Mouse (Mus musculus): ENCODE data around the gene Rbfox2.
"Not testable (repeated sequence)": the region's sequence is repeated elsewhere in the genome, so short reads cannot be mapped to it uniquely, and the experiment has no call there.

Gene Rbfox2

GRCm38 (mm10) chr15:77306547-77307261 lies at the start of gene Rbfox2:
Gene Rbfox2, minus strand, starts transcription at chr15:77307004.
- in situ Hi-C loops (cut with MboI), result no loop called here

- in situ Hi-C loops (cut with MboI), result no loop called here
Measured at GRCm38 (mm10) chr15:77356248-77356810, 49.5 kb upstream of the Rbfox2 start.

- in situ Hi-C loops (cut with MboI), result no loop called here
Measured at GRCm38 (mm10) chr15:77354848-77355551, 48.2 kb upstream of the Rbfox2 start.

- in situ Hi-C loops (cut with MboI), result no loop called here
Measured at GRCm38 (mm10) chr15:77354496-77354847, 47.7 kb upstream of the Rbfox2 start.

- in situ Hi-C loops (cut with MboI), result no loop called here
Measured at GRCm38 (mm10) chr15:77353764-77354163, 47.0 kb upstream of the Rbfox2 start.

- in situ Hi-C loops (cut with MboI), result no loop called here
Measured at GRCm38 (mm10) chr15:77352863-77353262, 46.1 kb upstream of the Rbfox2 start.

- in situ Hi-C loops (cut with MboI), result no loop called here
Measured at GRCm38 (mm10) chr15:77350117-77350516, 43.3 kb upstream of the Rbfox2 start.

GRCm38 (mm10) chr15:77348146-77348545 lies 41.3 kb upstream of the Rbfox2 start:
- in situ Hi-C loops (cut with MboI), result no loop called here

- in situ Hi-C loops (cut with MboI), result no loop called here
Measured at GRCm38 (mm10) chr15:77344127-77345125, 37.6 kb upstream of the Rbfox2 start.

GRCm38 (mm10) chr15:77343527-77344091 lies 36.8 kb upstream of the Rbfox2 start:
- in situ Hi-C loops (cut with MboI), result no loop called here

- in situ Hi-C loops (cut with MboI), result no loop called here
Measured at GRCm38 (mm10) chr15:77342962-77343526, 36.2 kb upstream of the Rbfox2 start.

GRCm38 (mm10) chr15:77342005-77342404 lies 35.2 kb upstream of the Rbfox2 start:
- in situ Hi-C loops (cut with MboI), result no loop called here

GRCm38 (mm10) chr15:77340581-77340980 lies 33.8 kb upstream of the Rbfox2 start:
- in situ Hi-C loops (cut with MboI), result no loop called here

GRCm38 (mm10) chr15:77338924-77339429 lies 32.2 kb upstream of the Rbfox2 start:
- in situ Hi-C loops (cut with MboI), result no loop called here

GRCm38 (mm10) chr15:77338451-77338850 lies 31.6 kb upstream of the Rbfox2 start:
- in situ Hi-C loops (cut with MboI), result no loop called here

GRCm38 (mm10) chr15:77337926-77338325 lies 31.1 kb upstream of the Rbfox2 start:
- in situ Hi-C loops (cut with MboI), result no loop called here

- in situ Hi-C loops (cut with MboI), result no loop called here
Measured at GRCm38 (mm10) chr15:77336968-77337341, 30.2 kb upstream of the Rbfox2 start.

GRCm38 (mm10) chr15:77336287-77336967 lies 29.6 kb upstream of the Rbfox2 start:
- in situ Hi-C loops (cut with MboI), result no loop called here

- in situ Hi-C loops (cut with MboI), result not testable (repeated sequence)
Measured at GRCm38 (mm10) chr15:77335185-77335584, 28.4 kb upstream of the Rbfox2 start.

GRCm38 (mm10) chr15:77332272-77332991 lies 25.6 kb upstream of the Rbfox2 start:
- in situ Hi-C loops (cut with MboI), result no loop called here

Data from mature B cell (primary cell).